Mouse (Mus musculus): ENCODE data around the gene Plekha1.

Plekha1 gene

GRCm38 (mm10) chr7:130865613-130866591 is at the start of gene Plekha1:
Gene Plekha1 (plus strand): TSS chr7:130865756.
- peak; percentile 89 for DNase-seq (ENCODE audit: low read depth)

GRCm38 (mm10) chr7:130816243-130816642 is 49.3 kb upstream of the Plekha1 start:
- no peak for DNase-seq (ENCODE audit: low read depth)

GRCm38 (mm10) chr7:130818813-130819212 is 46.7 kb upstream of the Plekha1 start:
- DNase-seq (ENCODE audit: low read depth) = peak; percentile 21

- DNase-seq (ENCODE audit: low read depth) = no peak
Measured at GRCm38 (mm10) chr7:130819624-130820023, 45.9 kb upstream of the Plekha1 start.

GRCm38 (mm10) chr7:130823992-130824391 is 41.6 kb upstream of the Plekha1 start:
- no peak for DNase-seq (ENCODE audit: low read depth)

- DNase-seq (ENCODE audit: low read depth) = no peak
Measured at GRCm38 (mm10) chr7:130826343-130826742, 39.2 kb upstream of the Plekha1 start.

GRCm38 (mm10) chr7:130827431-130827830 is 38.1 kb upstream of the Plekha1 start:
- peak; percentile 6 for DNase-seq (ENCODE audit: low read depth)

GRCm38 (mm10) chr7:130827844-130828403 is 37.6 kb upstream of the Plekha1 start:
- no peak for DNase-seq (ENCODE audit: low read depth)

GRCm38 (mm10) chr7:130828475-130828874 is 37.1 kb upstream of the Plekha1 start:
- DNase-seq (ENCODE audit: low read depth) = no peak

GRCm38 (mm10) chr7:130831586-130831985 is 34.0 kb upstream of the Plekha1 start:
- no peak for DNase-seq (ENCODE audit: low read depth)

GRCm38 (mm10) chr7:130834299-130834698 is 31.3 kb upstream of the Plekha1 start:
- DNase-seq (ENCODE audit: low read depth) = peak; percentile 87

GRCm38 (mm10) chr7:130834958-130835861 is 30.3 kb upstream of the Plekha1 start:
- DNase-seq (ENCODE audit: low read depth) = no peak

- DNase-seq (ENCODE audit: low read depth) = no peak
Measured at GRCm38 (mm10) chr7:130836066-130836465, 29.5 kb upstream of the Plekha1 start.

GRCm38 (mm10) chr7:130837941-130838657 is 27.5 kb upstream of the Plekha1 start:
- no peak for DNase-seq (ENCODE audit: low read depth)

- DNase-seq (ENCODE audit: low read depth) = no peak
Measured at GRCm38 (mm10) chr7:130838658-130839025, 26.9 kb upstream of the Plekha1 start.

- peak; percentile 17 for DNase-seq (ENCODE audit: low read depth)
Measured at GRCm38 (mm10) chr7:130839380-130840100, 26.0 kb upstream of the Plekha1 start.

GRCm38 (mm10) chr7:130847164-130847718 is 18.3 kb upstream of the Plekha1 start:
- no peak for DNase-seq (ENCODE audit: low read depth)

- no peak for DNase-seq (ENCODE audit: low read depth)
Measured at GRCm38 (mm10) chr7:130854684-130855292, 10.8 kb upstream of the Plekha1 start.

GRCm38 (mm10) chr7:130855681-130856080 is 9.9 kb upstream of the Plekha1 start:
- no peak for DNase-seq (ENCODE audit: low read depth)

- DNase-seq (ENCODE audit: low read depth) = no peak
Measured at GRCm38 (mm10) chr7:130857973-130858372, 7.6 kb upstream of the Plekha1 start.
